Mouse (Mus musculus): ENCODE data around the gene Per1. TPM values are rescaled to one million over a fixed set of nuclear protein-coding genes. Genes with fewer than 3 reads are reported as not detected.

The Per1 gene
- polyA plus RNA-seq, 1 experiment: 42.7 TPM

DNA sequence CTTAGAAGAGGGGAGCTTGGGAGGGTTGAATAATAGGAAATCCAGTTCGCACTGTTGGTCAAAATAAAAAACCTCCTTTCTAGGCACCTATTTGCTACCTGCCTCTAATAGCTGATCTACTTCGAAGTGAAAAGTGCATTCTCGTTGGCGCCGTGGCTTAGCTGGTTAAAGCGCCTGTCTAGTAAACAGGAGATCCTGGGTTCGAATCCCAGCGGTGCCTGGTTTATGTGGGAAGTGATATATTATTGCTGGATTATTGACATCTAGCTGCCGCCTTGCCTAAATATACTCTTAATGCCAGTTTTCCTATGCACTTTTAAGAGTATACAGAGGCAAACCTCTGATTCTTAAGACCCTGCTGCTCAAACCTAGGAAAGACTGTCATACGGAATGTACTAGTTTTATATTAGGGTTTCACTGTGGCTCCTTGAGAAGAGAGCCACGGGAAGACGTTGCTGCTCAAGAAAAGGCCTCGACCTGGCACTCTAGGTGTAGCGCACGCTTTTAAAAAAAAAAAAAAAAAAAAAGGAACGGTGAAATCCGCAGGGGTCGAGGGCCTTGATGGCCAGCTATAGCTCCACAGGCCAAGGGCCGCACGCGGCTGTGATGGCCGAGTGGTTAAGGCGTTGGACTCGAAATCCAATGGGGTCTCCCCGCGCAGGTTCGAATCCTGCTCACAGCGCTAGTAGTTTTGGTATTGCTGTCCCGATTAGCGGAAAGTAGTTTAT, 15.5 kb downstream of the Per1 start:
- DNase-seq (ENCODE audit: extremely low spot score in 1 of 2, low spot score in 1 of 2): peak in 1 of 2 experiments; percentile 94

DNA sequence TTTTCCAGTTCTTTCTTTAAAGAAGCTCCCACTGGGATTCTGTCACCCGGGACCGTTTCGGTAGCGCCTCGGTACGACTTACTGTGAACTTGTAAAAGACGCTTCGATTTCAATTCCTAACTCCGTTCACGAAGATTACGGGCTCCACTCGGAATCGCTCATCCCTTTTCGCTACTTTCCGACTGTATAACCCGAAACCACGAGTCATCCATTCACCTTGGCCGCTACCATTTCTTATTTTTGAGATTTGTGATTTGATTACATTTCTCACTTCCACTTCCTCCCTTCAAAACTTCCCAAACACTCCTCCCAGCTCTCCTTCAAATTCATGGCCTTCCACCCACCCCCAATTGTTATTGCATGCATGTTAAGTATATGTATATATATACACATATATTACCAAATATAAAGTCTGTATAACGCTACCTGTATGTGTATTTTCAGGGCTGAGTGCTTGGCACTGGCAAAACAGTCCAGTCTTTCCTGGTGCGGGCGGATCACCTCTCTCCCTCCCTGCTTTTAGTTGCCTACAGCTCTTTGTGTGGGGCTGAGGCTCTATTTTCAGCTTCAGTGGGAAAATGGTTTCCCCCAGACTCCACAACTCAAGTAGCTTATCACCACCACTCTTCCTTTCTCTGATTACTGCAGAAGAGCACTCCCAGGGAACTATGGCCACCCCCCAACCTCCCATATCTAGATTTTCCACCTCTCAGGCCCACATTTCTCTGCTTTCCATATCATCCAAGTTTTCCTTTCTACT, 16.2 kb downstream of the Per1 start:
- DNase-seq (ENCODE audit: extremely low spot score in 1 of 2, low spot score in 1 of 2): no peak

DNA sequence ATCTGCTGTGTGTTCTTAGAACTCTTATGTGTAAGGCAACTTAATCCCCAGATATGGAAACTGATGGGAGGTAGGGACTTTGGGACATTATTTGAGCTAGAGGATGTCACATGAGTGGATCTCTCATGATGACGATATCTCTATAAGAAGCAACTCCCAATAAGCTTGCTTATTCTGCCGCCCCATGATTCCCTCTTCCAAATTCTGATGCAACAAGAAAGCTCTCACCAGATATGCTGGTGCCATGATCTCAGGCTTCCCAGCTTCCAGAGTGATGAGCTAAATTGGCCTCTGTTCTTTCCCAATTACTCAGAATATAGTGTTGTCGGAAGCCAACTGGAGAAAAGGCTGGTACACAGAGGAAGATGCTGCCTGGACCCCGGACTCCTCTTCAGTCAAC, 16.8 kb downstream of the Per1 start:
- DNase-seq (ENCODE audit: extremely low spot score in 1 of 2, low spot score in 1 of 2): peak in 1 of 2 experiments; percentile 51

DNA sequence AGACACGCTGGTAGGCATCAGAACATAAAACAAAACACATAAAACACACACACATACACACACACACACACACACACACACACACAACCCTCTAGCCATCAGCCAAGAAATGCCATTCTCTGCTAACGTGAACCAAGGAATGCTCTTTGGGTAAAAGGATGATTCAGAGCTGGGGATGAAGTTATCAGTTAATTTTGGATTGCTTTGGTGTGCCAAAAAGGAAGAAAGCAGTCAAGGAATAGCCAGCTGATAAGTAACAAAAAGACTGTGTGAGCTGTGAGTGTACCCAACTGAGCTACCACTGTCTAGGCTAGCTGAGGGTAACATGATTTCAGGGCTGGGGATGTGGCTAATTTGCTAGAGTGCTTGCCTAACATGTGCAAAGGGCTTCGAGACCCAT, 19.0 kb downstream of the Per1 start:
- DNase-seq (ENCODE audit: extremely low spot score in 1 of 2, low spot score in 1 of 2): no peak

DNA sequence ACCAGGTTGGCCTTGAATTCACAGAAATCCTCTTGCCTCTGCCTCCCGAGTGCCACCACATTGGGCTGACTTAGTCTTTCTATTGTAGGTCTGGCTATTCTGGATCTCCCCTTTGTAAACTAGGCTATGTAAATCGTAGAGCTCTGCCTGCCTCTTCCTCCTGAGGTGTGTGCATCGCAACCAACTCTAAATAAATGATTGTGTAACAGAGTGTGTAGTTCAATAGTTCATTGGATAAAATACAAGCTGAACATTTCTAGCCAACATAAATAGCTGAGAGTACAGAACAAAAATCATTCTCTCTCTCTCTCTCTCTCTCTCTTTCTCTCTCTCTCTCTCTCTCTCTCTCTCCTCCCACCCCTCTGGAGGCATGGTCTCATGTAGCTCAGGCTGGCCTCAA, 19.6 kb downstream of the Per1 start:
- DNase-seq (ENCODE audit: extremely low spot score in 1 of 2, low spot score in 1 of 2): no peak

DNA sequence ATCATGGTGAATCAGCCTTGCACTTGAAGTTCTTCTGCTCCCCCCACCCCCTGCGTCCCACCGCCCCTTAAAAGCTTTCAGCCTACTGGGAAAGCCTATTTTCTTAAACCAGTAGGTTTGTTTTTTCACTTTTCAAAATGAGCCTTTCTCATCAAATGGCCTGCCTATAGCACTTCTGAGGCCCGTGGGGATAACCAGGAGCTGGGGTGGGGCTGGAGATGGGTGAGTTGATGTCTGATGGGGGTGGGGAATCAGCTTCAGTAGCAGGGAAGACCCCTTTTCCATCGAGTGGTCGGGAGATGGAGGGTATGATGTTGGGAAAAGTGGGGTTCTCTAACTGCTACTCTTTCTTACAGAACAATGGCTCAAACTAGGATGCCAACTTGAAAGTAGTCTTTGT, 21.8 kb downstream of the Per1 start:
- DNase-seq (ENCODE audit: extremely low spot score in 1 of 2, low spot score in 1 of 2): no peak

DNA sequence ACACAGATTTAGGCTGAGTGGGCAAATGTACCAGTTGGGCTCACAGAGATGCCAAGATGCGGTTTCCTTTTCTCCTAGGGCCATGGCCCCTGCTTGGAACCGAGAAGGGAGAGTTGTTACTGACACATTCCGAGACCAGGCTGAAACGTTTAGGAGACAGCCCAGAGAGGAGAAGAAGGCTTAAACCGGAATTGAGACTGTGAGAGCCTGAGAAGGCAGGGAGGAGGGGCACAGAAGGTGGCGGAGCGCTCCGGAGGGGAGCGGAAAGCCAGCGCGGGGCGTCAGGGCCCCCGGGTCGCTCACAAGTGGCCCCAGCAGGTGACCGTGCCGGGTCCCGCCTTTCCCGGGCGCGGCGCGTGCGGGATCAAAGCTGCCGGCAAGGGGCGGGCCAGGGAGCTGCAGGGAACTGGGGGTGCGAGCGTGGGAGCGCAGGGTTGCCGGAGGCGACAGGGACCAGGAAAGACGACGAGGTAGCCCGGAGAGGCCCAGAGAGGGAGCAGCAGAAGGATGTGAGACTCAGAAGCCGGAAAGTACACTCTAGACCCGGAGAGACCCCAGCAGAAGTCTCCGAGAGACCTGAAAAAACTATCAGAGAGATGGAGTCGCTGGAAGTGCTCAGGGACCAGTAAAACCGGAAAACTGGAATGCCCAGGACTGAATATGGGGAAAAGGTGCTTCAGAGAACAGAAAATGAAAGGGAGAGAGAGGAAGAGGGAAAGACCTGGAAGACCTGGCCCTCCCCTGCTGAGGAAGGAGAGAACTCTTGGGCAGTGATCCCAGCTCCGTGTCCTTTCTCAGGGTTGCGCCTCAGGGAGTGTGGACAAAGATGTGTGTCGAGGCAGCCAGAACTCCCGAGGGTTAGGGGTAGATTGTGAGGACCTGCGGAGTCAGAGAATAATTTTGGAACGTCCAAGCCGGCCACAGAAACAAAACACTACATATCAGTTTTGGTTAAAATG, 23.0 kb downstream of the Per1 start:
- no peak for DNase-seq (ENCODE audit: extremely low spot score in 1 of 2, low spot score in 1 of 2)

DNA sequence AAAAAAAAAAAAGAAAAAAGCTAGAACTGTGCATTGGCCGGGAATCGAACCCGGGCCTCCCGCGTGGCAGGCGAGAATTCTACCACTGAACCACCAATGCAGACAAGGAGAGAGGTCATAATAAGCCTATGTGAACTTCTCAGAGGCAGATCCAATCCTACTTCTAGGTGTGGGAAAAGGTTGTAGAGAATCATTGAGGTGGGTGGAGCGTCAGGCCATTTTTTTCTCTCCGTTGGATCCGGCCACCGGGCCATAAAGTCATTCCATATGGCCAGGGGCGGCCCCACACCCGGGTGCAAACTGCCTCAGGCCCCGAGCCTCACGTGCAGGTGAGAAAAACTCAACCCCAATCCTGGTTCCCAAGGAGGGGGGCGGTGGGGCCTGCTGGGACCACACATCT, 23.7 kb downstream of the Per1 start:
- DNase-seq (ENCODE audit: extremely low spot score in 1 of 2, low spot score in 1 of 2): peak in 1 of 2 experiments; percentile 99

DNA sequence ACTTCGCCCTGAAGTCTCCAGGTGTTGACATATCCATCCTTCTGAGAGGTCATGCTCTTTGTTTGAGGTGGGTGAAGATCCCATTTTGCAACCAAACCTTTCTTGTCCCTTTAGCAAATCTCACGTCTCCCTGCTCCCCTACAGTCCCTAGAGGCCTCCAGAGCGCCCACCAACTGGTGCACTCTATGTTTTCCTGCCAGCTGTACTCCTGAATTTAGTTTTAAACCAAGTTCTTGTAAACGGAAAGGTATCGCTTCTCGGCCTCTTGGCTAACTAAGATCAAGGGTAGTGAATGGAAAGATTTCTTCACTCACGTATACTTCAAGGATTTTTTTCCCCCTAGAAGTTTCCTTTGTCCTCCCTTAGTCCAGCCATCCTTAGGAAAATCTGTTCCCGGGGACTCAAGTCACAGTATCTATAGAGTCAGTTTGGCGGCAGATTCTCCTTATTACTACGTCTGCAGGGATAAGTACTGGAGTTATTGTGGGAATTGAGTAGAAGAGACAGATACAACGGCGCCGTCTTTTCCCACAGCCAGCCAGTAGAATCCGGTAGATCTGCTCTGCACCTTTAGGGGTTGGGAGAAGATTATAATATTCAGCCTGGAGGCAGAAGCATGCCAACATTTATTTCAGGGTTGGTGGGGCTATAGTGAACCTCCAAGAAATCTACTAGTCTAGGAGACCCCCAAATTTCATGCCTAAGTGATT, 24.6 kb downstream of the Per1 start:
- no peak for DNase-seq (ENCODE audit: extremely low spot score in 1 of 2, low spot score in 1 of 2)

DNA sequence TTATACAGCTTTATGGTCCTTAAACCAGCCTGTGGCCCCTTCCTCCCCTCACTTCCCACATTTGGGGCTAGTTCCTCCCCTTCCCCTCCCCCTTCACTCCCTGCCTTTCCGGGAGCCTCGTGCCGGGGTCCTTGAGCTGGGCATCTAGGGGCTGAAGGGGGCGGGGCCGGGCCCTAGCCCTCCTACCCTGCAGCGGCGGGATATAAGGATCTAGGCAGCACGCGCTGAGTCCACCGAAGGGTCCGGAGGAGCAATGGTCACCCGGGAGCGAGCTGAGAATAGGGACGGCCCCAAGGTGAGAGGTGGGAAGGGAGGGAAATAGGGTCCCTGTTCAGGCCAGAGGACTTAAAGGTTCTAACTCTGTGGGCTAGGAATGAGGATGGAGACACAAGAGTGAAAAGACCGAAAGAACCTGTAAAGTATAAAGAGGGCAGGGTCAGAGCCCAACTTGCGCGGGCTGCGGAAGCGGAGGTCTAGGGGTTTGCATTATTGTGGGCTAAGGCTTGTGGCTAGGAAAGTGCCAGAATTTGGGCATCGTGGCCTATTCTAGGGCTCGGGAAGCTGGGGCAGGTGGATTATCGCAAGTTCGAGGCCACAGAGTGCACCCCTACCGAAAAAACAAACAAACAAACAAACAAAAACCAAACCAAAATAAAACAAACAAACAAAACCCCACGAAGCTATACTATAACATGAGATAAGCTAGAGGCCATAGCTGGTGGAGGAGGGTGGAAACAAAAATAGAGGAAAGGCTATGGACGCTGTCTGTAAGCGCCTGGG, 25.4 kb downstream of the Per1 start, which contains the start of gene Hes7:
Hes7 (plus strand) TSS at position 184 of the 780 bp plus-strand sequence.
- DNase-seq (ENCODE audit: extremely low spot score in 1 of 2, low spot score in 1 of 2): no peak

DNA sequence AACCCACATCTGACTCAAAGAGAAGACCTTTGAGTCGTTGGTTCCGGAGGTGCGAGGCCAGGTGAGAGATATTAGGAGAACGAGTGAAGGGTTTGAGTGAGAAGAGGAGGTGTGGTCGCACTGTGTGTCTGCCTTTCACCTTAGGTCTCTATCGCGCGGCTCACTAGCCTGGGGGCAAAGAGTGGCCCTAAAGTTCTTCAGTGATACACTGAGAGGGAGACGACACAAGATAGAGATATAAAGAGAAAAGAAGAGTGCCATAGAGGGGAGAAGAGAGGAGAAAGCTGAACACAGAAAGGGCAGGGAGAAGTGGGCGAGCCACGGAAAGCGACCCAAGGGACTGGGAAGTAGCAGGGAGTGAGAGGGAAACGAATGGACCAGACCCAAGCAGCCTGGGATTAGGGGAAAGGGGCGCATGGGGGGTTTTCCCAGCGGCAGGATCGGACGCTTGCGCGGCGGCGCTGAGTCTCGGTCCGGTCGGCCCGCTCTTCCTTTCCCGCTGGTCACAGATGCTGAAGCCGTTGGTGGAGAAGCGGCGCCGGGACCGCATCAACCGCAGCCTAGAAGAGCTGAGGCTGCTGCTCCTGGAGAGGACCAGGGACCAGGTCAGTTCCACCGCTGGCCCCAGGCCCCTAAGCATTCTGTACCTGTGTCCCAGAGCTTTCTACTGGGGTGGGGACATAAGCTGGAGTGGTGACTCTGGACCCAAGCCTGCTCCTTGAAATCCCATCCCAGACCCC, 26.2 kb downstream of the Per1 start:
- DNase-seq (ENCODE audit: extremely low spot score in 1 of 2, low spot score in 1 of 2): no peak

DNA sequence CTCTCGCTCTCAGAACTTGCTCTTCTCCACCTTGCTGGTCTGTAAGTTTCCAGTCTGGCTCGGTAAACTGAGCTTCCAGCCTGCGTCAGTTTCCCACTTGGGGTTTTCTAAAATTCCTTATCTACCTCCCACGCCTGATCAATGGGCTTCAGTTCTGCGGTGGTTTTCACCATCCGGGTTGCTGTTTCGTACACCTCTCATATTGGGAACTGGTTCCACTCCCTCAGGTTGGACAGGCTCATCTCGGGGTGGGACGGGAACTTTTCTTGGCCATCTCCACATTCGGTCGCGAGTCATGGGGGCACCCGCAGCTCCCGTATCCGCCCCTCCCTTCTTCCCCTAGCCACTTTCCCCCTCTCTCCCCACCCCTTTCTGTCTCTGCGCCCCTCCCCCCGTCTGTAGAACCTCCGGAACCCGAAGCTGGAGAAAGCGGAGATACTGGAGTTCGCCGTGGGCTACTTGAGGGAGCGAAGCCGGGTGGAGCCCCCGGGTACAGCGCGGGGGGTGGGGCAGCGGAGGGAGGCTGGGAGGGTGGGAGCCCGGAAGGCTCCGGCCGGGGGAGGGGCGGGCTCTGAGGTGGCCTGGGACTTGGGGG, 26.8 kb downstream of the Per1 start:
- DNase-seq (ENCODE audit: extremely low spot score in 1 of 2, low spot score in 1 of 2): no peak

DNA sequence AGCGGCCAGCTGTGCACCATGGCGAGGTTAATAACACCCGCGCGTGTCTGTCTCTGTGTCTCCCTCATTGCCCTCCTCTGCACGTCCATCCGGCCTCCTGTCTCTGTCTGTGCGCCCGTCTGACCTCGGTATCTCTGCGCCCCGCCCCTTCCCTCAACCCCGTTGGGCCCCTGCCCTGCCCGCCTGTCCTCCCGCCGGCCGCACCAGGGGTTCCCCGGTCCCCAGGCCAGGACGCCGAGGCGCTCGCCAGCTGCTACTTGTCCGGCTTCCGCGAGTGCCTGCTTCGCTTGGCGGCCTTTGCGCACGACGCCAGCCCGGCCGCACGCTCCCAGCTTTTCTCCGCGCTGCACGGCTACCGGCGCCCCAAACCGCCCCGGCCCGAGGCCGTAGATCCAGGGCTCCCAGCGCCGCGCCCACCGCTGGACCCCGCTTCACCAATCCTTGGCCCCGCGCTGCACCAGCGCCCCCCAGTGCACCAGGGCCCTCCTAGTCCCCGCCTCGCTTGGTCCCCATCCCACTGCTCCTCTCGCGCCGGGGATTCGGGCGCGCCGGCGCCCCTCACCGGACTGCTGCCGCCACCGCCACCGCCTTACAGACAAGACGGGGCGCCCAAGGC, 27.4 kb downstream of the Per1 start, which contains the start of gene 9130213A22Rik:
9130213A22Rik (minus strand) TSS at position 254 of the 616 bp plus-strand sequence.
- peak in 1 of 2 experiments; percentile 86 for DNase-seq (ENCODE audit: extremely low spot score in 1 of 2, low spot score in 1 of 2)

DNA sequence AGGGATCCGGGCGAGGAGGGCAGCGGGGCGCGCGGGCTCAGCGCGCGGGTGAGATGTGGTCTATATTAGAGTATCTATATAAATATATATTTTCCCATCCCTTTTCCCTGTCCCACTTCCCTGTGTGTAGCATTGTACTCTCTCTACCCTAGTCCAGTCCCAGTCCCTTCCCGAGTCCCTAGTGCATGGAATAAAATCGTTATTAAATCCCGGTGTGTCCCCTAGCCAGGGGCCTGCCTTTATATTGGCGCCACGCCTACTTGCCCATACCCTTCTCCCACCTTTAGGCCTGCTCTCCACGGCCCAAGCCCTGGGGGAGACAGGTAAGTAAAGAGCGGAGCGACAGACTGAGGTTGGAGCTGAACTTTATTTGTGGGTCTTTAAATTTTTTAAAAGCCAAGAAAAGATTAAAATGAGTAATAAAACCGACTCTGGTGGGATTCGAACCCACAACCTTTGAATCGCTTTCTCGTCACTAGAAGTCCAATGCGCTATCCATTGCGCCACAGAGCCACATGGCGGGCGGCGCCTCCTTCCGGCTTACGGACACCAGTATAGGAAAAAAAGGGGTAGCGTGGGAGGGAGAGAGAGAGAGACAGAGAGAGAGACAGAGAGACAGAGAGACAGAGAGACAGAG, 28.2 kb downstream of the Per1 start:
- DNase-seq (ENCODE audit: extremely low spot score in 1 of 2, low spot score in 1 of 2): peak; percentile 86 to 98

DNA sequence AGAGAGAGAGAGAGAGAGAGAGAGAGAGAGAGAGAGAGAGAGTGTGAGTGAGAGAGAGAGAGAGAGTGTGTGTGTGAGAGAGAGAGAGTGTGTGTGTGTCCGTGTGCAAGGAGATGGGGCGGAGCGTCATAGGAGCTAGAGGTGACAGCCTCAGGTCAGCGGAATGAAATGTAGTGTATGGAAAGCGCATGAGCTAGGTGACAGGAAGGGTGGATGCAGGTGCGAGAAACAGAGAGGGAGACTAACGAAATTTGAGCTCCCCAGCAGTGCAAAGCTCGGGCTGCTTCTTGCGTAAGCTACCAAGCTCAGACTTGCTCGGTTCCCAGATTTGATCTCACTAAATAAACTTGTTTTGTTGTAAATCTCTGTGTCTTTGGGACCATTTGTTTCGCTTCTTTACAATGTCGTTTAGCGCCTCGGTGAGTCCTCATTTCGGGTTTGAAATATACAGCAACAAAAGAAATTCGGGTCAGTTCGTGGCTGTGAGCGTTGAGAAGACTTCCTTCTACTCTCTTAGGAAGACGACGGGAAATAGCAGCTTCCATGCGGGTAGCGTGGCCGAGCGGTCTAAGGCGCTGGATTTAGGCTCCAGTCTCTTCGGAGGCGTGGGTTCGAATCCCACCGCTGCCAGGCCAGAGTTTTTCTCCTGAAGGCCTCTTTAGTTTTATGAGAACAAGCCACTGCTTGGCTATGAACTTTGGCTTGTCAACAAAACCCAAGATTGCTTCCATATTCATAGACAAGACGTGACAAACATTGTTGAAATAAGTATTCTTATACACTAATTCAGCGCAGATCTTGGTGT, 28.9 kb downstream of the Per1 start:
- peak; percentile 84 to 99 for DNase-seq (ENCODE audit: extremely low spot score in 1 of 2, low spot score in 1 of 2)

DNA sequence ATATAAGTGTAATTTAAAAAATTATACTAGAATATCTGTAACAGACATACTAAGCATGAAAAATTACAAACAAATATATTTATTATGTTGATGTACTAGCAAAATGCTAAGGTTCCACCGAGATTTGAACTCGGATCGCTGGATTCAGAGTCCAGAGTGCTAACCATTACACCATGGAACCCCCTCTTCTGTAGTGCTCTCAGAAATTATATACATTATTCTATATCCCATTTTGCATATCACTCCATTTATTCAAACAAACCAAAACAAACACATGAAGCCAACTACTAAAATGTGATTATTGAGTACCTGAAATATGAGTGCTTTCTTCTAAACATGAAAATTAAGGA, 29.5 kb downstream of the Per1 start:
- DNase-seq (ENCODE audit: extremely low spot score in 1 of 2, low spot score in 1 of 2): peak in 1 of 2 experiments; percentile 95

All from frontal cortex, adult 2 months (tissue).